14 mouse cellular contexts compared by ENCODE assay signal in the genomic region with DNA sequence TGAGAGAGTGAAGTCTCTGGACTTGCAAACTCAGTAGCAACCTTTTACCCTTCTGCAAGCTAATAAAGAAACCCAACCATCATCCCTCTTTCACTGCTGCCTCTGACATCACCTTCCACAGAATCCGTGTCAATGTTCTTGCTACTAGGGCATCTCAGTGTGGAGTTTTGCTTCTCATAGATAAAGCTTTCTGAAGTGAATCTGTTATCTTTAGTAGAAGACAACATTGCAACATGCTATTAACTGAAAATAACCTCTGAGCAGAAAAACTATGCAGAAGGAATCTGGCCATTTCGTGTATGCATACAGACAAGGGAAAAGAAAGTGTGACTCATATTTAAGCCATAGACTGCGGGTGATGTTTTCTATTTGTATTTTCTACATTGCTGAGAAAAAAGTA.
"Had no signal": no experiment of that assay in that cellular context is flagged by ENCODE, and none has a peak within 500 bp of the region (broad histone marks: within the 10 kb centered on the region; RNA-seq: fewer than 3 reads in every experiment).

No protein-coding gene starts in this region.

- H3K27ac ChIP-seq: limb, embryonic 15.5 days; liver, embryonic 12.5 days; lung, embryonic 15.5 days; midbrain, embryonic 13.5 days; neural tube, embryonic 15.5 days had no signal

- H3K9me3 ChIP-seq: limb, embryonic 15.5 days; liver, embryonic 12.5 days; lung, embryonic 15.5 days; midbrain, embryonic 13.5 days; neural tube, embryonic 15.5 days had no signal

- H3K4me1 ChIP-seq: limb, embryonic 15.5 days; midbrain, embryonic 13.5 days; neural tube, embryonic 15.5 days had no signal

- ATAC-seq: liver, embryonic 12.5 days; midbrain, embryonic 13.5 days had no signal

- H3K4me2 ChIP-seq: limb, embryonic 15.5 days; liver, embryonic 12.5 days; lung, embryonic 15.5 days; midbrain, embryonic 13.5 days; neural tube, embryonic 15.5 days had no signal

- H3K9ac ChIP-seq: limb, embryonic 15.5 days; liver, embryonic 12.5 days; lung, embryonic 15.5 days; midbrain, embryonic 13.5 days; neural tube, embryonic 15.5 days had no signal

- H3K27me3 ChIP-seq: limb, embryonic 15.5 days; liver, embryonic 12.5 days; lung, embryonic 15.5 days; midbrain, embryonic 13.5 days; neural tube, embryonic 15.5 days had no signal

- DNase-seq: kidney, adult 2 months; kidney, postnatal 36 days; layer of hippocampus, adult 9-11 months; layer of hippocampus, postnatal 36 days; retina, postnatal 1 day; right cerebral cortex, postnatal 4 days; spleen, adult 18-20 months; thymus, adult 18-20 months; thymus, postnatal 14 days had no signal

- H3K4me3 ChIP-seq: limb, embryonic 15.5 days; liver, embryonic 12.5 days; lung, embryonic 15.5 days; midbrain, embryonic 13.5 days; neural tube, embryonic 15.5 days had no signal

- H3K36me3 ChIP-seq: limb, embryonic 15.5 days; liver, embryonic 12.5 days; lung, embryonic 15.5 days; midbrain, embryonic 13.5 days; neural tube, embryonic 15.5 days had no signal
